Mouse (Mus musculus): Measurements from ENCODE around the gene Cmtm5.

Cmtm5 gene

DNA sequence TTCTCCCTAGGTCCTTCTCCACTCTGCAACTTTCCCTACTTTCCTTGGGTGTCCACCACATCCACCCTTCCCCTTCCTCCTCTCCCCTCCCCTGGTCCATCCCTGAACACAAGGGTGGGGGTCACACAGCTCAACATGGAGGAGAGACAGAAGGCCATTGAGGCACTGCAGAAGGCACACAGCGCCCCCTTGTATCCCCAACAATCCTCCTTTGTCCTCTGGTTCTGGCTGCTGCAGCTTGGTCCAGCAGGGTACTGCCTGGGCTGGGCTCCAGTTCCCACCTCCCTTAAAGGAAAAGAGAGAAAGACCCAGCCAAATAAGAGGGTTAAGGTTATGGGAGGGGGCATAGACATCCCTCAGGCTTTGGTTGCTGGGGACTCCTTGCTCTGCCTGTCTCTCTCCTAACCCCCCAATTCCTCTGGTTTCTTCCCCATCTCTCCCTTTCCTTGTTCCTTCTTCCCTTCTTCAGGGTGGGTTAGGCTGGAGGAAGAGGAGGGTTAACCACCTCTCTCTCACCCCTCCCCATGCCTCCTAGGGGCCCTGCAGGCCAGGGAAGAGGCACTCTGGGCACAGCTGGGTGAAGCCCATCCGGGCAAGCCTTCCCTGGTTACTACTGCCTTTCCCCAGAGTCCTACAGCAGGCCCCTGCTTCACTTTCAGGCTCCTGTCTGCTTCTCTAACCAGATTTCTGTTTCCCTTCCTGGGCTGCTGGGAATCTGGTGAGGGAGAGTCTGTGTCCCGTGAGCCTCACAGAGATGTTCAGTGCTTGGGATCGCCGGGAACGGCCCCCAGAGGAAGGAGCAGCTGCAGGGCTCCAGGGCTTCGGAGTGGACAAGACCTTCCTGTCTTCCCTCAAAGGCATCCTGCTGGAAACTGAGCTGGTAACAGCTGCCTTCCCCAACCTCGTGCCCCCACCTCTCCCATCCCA is at the start of gene Cmtm5:
TSS of gene Cmtm5 (plus strand) at position 358 of the 927 bp plus-strand sequence.
- no peak for DNase-seq (ENCODE audit: low read depth)

DNA sequence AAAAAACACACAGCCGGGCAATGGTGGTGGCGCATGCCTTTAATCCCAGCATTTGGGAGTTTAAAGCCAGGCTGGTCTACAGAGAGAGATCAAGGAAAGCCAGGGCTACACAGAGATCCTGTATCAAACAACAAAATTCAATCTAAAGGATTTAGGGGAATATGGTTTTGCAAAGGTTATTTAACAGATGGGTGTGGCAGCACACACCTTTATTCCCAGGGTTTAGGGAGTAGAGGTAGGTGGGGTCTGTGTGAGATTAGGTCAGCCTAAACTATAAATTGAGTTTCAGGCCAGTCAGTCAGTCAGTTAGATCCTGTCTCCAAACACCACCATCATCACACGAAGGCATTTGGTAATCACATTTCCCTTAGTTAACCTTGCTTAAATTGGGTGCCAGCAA is 43.9 kb upstream of the Cmtm5 start, which contains the start of gene Pabpn1:
TSS of gene Pabpn1 (plus strand) at position 301 of the 400 bp plus-strand sequence.
- DNase-seq (ENCODE audit: low read depth), result no peak

DNA sequence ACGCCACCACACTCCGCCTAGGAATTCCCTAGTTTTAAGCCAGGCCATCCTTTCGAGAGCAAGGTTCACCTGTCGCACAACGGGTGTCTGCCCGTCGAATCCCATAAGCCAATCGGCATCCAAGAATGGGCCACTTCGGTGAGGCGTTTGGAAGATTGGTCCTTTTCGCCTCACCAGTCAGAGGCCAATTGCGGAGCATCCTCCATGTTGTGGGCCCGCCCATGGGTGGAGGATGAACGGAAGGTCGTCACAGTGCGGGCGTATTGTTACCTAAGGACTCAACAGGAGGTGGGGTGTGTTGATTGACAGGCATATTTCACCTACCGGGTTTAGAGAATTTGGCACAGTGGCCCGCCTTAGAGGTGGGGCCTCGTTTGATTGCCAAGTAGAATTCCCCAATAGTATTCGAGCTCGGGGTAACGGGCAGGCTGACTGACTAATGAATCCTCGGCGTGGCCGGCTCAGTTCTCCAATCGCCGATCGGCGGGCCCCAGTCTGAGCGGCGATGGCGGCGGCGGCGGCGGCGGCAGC is 42.3 kb upstream of the Cmtm5 start:
- DNase-seq (ENCODE audit: low read depth), result peak; percentile 99

DNA sequence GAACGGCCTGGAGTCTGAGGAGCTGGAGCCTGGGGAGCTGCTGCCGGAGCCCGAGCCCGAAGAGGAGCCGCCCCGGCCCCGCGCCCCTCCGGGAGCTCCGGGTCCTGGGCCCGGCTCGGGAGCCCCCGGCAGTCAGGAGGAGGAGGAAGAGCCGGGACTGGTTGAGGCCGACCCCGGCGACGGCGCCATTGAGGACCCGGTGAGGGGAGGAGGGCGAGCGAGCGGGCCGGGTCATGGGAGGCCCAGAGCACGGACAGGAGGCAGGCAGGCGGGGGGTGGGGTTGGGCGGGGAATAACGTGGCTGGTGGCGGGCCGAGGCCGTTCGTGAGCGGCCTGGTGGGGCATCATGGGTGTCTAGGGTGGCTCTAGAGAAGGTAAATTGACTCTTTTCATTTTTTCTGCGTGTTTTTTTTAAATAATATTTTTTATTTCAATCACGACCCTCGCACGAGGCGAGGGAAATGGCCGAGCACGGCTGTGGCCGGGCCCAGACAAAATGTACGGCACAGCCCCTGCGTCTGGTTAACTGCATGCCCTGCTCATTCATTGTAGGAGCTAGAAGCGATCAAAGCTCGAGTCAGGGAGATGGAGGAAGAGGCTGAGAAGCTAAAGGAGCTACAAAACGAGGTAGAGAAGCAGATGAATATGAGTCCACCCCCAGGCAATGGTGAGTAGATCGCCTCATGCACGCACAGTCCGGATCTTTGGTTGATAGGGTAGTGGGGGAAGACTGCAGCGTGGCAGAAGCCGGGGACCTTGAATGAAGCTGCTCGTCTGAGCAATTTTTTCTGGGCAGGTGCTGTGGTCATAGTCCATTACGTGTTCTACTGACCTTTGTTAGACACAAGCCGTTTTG is 41.5 kb upstream of the Cmtm5 start:
- DNase-seq (ENCODE audit: low read depth), result peak; percentile 43

DNA sequence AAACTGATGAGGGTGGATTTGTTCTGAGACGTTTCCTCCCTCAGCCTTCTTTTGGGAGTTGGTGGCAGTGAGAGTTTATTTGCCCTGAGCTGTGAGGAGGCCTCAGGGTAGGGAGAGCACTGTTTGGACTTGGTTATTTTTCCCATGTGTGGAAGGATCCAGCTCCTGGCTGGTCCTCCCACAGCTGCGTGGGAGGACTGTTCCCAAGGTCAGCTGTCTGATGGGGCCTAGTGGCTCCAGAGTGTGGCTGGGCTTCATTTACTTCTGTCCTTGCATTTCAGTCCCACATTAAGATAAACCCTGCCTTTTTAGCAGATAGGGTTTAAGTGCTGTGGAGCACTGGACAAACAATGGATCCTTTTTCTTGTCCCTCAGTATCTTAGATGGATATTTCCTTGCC is 38.6 kb upstream of the Cmtm5 start:
- DNase-seq (ENCODE audit: low read depth), result no peak

DNA sequence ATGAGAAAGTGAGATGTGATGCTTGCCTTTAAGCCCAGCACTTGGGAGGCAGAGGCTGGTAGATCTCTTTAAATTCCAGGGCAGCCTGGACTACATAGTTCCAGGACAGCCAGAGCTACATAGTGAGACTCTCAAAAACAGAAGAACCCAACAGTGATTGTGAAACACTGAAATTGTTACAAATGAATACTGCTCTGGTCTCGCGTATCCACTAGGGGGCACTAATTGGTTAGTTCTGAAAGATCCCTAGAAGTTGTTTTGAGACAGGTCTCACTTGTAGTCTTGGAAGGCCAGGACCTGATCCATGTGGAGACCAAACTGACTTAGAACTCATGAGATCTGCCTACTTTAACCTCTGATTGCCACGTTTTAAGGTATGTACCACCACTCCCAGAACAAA is 35.7 kb upstream of the Cmtm5 start:
- peak; percentile 83 for DNase-seq (ENCODE audit: low read depth)

DNA sequence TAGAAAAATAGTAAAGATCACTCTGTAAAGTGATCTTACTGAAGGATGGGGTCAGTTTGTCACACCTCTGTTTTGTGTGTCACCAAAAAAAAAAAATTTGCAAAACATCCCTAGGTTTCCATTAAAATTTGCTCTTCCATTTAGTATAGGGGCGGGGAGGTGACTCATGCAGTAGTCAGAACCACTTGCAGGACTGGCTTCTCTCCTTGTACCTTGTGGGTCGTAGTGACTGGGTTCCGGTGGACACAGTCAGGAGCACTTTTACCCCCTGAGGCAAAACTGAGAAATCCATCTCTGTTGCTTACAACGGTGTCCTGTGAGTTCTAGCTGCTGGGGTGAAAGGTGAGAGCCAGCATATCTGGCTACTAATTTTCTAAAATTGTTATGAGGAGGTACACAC is 32.4 kb upstream of the Cmtm5 start:
- no peak for DNase-seq (ENCODE audit: low read depth)

DNA sequence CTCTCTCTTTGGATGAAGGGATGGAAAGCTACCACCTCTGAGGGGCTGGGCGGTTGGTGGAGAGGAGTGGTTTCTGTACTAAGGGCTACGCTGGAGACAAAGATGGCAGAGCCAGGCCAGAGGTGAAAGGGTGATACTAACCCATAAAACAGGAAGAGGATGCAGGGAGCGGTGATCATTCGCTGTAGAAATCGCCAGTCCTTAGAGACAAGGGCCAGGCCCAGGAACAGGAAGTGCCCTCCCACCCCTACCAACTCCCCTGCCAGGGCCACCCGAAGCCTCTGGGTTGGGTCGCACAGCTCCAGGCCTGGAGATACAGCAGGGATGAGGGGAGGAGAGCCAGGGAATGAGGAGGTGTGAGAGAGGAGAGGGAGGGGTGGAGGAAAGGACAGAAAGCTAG is 27.4 kb upstream of the Cmtm5 start:
- DNase-seq (ENCODE audit: low read depth), result no peak

DNA sequence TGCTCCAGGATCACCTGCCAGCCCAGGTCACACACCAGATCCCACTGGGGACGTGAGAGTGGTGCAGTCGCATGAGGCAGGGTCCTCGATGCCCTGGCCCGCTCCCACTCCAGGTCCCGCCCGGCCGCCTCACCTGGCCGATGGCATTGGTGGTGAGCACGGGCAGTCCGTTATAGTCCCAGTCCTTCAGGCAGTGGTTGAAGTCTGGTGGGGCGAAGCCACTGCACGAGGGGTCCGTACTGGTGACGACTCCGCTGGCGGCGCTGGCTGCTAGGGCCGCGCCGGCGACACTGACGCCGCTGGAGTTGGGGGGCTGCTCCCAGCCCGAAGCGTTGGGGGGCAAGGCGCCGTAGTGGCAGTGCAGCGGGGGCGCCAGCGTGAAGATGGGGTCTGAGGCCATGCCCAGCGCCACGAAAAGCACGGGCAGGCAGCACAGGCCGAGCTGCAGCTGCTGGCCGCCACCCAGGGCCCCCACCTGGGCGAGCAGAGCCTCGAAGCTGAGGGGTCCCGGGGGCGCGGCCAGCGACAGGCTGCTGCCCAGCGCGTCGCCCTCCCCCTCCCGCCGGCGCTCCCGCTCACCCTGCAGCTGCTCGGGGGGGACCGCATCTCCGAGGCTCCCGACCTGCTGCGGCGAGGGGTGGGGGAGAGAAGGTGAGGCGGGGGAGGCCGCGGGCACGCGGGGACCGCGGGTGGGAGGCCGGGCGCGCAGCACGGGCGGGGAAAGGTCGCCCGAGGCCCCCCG is 23.8 kb upstream of the Cmtm5 start:
- no peak for DNase-seq (ENCODE audit: low read depth)

DNA sequence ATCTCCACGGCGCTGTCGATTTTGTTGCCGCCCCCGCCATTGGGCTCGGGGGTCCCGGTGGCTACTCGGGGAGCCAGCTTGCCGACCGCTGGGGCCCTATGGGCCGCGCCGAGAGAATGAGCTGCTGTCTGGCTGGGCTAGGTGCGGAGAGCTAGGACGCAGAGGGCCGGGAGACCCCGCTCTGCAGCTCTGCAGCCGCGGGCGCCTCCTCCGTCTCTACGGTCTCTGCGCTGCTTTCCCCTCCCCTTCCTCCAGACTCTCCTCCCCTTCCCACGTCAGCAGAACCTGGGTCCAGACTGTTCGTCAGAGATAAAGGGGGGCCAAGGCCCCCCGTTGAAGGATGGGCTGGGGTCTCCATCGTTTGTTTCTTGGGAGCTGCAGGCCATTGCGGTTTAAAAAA is 23.2 kb upstream of the Cmtm5 start, which contains the start of gene Slc22a17:
TSS of gene Slc22a17 (minus strand) at position 247 of the 400 bp plus-strand sequence.
- peak; percentile 55 for DNase-seq (ENCODE audit: low read depth)

DNA sequence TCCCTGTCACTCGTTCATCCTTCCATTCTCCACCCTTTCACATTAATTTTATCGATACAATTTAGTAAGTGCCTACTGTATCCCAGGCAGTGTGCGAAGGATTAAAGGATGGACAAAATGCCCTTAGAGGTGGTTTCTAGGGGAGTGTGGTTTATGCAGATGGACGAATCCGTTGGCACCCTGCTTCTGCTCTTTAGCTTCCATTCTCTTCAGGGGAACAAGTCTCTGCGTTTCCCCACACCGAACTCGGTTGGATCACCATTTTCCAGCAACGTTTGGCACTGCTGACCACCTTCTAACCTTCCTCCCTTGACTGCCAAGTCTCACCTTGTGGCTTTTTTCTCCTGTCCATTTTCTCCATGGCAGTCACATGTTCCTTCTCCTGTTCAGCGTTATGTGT is 22.7 kb upstream of the Cmtm5 start:
- no peak for DNase-seq (ENCODE audit: low read depth)

DNA sequence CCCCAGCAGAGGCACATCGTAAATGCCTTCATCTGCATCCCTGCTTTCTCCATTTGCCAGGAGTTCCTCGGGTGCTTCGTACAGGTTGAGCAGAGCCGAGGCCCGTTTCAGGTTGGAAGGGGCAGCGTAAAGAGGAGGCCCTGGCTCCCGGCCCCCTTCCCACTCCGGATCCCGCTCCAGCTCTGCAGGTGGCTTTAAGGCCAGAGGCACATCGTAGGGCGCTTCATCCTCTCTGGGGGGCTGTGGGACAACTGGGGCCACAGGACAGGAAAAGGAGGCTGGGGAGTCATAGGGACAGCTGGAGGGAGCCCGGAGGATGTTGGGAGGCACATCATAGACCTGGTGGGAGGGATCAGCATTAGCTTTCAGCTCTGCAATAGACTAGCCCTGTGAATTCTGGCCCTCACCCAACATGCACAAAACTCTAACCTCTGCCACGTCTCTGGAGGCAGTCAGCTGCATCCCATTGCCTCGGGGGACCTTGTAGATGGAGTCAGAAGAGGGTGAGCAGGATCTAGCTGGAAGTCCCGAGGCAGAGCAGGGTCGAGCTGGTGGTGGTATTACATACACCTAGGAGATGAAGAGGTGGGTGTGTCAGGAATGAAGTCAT is 15.9 kb upstream of the Cmtm5 start:
- no peak for DNase-seq (ENCODE audit: low read depth)

DNA sequence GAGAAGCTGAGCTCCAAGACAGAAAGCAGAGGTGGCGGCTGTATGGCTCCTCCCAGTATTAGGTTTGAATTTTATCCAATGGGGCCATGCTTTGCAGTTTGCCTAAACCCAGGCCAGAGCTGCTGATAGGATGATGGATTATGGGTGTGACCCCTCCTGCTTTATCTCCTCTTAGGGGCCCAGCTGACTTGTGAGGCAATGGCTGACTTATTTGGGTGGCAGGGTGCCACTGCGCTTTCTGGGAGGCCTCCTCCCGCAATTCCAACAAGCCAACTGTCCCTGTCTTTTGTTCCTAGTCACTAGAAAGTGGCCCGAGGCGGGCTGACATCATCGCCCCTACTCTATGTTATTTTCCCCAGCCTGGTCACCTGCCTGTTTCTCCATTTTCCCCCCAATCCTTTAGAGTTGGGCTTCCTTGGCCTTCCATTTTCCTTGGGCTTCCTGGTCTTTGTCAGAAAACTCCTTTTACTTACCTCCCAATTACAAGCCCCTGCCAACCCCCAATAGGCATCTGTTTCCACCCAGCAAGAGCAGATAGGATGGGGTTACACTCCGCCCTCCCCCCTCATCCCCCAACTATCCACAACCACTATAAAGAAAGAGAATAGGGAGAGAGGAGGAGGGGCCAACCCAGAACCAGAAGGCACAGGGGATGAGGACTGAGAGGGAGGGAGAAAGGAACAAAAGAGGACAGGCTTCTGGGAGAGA is 11.3 kb upstream of the Cmtm5 start:
- no peak for DNase-seq (ENCODE audit: low read depth)

DNA sequence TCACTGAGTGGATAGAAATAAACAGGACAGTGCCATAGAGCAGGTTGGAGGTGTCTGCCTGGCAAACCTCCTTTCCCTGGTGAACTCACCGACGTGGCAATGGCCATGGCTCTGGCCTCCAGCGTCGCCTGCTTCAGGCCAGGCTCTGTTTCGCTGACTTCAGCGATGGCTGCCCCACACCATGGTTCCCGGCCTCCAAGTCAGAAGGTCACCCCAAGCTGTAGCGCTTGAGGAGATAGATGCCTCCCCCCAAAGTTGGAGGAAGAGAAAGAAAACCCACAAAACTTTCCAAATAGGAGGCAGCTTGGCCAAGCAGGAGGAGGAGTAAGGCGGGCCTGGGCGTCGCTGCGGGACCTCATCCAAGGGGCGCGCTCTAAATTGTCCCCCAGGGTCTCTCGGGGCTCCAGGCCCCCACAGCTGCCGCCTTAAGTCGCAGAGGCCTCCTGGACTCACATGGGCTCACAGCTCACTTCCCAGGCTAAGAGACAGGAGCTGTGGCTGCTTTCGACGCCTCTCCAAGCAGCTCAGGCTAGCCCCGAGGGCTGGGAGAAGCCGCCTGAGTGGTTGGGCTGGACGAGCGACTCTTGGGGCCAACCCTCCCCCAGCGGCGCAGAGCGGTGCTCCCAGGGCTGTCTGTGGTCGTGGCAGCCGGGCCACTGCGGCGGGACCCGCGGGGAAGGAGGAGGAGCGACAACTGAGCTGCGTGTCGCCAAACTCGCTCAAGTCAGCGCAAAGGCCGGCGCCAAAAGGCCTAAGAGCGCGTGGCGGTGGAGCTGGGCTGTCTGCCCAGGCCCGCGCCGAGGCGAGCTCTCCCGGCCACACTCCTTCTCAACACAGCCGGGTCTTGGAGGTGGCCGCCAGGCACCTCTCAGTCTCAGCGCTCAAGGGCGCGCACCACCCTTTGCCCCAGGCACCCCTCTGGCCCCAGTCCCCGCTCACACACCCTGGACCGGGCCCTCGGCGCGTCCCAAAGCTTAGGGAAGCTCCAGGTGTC is 10.4 kb upstream of the Cmtm5 start, which contains the start of gene Efs:
TSS of gene Efs (minus strand) at position 778 of the 994 bp plus-strand sequence.
- no peak for DNase-seq (ENCODE audit: low read depth)

DNA sequence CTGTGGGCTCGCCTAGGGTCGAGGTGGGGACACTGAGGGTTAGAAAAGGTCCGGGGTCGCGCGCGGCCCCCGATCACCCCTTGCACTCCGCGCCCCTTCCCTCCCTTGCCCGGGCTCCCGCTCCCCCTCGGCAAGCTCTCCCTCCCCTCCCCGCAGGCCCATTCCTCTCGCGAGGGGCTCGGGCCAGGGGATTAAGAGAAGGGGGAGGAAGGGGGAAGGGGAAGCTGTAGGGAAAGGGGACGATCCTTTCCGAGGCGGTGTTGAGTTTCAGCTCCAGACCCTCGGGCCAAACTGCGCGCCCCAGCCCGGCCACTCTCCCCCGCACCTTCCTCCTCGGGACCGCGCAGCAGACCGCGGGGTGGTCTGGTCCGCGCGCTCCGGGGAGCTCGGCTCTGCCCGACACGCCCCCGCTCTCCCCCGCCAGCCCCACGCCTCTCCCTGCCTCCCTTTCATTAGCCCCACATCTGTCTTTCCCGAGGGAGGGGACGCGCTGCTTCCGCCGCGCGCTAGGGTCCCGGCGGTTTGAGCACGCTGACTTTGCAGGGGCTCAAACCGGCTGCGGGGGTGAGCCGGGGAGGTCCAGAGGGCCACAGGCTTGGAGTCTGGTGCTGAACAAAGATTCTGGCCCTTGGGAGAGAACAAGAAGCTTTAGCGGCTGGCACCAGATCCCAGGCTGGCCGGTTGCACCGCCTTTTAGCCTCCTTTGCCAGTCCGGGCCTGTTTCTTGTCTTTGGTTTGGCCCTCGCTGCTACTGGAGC is 9.5 kb upstream of the Cmtm5 start:
- DNase-seq (ENCODE audit: low read depth), result no peak

DNA sequence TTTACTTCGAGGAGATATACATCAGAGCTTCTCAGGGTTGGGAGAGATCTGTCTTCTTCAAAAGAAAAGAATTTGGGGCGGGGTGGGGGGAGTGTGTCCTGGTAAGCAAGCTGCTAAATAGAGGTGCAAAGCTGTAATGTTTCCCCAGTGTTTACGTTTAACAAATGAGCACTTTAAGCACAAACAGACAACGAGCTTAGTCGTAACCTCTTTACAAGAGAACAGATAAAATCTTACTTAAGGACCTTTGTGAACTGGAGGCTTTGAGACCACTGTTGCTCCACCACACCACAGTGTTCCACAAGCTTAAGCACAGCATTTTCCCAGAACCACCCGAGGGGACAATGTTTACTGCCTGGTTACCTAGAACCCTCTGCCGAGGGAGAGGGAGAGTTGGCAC is 8.8 kb upstream of the Cmtm5 start:
- DNase-seq (ENCODE audit: low read depth), result no peak

DNA sequence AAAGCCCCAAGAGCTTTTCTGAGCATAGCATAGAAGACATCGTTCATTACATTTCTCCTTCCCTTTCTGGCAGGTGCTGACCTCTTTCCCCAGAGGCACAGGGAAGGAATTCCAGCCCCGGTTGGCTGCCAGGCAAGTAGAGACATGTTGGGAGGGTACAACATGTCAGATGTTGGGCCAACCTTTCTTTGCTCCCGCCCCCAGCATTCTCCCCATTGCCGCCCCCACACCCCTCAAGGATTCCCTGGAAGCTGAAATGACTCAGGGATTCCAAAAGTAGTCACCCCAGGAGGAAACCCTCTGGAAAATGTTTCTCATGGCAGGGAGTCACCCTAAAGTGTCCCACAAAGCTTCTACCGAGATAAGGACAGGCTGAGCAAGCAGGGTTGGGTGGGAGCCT is 6.3 kb upstream of the Cmtm5 start:
- DNase-seq (ENCODE audit: low read depth), result no peak

DNA sequence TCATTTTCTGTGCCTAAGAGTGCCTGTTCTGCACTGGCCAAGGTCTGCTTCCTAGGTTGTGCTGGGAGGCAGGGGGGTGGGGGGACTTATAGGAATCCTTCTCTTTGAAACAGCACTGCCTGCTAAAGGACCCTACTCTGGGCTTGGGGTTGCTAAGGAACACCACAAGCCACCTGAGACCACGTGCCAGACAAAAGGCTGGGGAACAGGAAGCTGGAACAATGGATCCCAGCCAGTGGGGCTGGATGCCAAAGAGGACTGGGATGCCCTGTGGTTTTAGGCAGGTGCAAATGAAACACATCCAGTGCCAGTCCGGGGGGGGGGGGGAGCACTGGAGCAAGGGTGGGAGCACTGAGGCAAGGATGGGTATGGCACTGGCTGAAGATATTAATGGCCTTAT is 5.6 kb upstream of the Cmtm5 start:
- DNase-seq (ENCODE audit: low read depth), result no peak

All from naive thymus-derived CD4-positive, alpha-beta T cell, adult 2 months (primary cell).